Mouse (Mus musculus): ENCODE measurements at regions not wholly inside any gene's neighbourhood (a gene's known extent, or its start where the extent isn't known, plus 50 kb on each side); places are given as distances from the start of the nearest gene placed in this dataset.

DNA sequence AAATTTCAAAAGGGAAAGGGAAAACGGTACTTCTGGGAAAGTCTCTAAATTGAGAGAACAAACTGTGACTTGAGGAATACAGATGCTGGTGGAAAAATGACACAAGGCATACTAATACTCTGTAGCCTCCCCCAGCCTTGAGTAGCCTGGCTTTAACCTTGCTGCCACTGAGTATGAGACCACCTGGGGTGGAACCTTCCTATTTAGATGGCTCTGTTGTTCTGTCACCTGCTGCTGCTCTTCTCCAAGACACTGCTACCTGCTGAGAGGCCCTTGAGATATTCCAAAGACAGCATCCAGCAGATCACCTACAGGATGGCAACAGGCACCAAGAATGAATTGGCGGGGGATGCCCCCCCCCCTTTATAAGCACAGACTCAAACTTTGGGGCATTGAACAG is 380.5 kb upstream of the Klf6 start:
- Histone ChIP-seq H3K9ac (ENCODE audit: control insufficient read depth, low read depth, low read length, poor library complexity, severe bottlenecking) (no peak overlapping the region), H3K36me3 (ENCODE audit: control insufficient read depth in 1 of 2, insufficient read depth in 2 of 2, low read length in 2 of 2) (no peaks in the 10 kb centered on the region), H3K4me3 (ENCODE audit: control insufficient read depth in 1 of 2, insufficient read depth in 1 of 2, low read depth in 2 of 2, low read length in 2 of 2) (no peak overlapping the region), H3K27ac (ENCODE audit: control insufficient read depth, low read depth, low read length) (no peak overlapping the region), H3K27me3 (ENCODE audit: control insufficient read depth in 1 of 2, insufficient read depth in 2 of 2, low read length in 2 of 2) (no peaks in the 10 kb centered on the region), H3K79me2 (ENCODE audit: control insufficient read depth, insufficient read depth, low read length, poor library complexity) (no peaks in the 10 kb centered on the region), H3K4me1 (ENCODE audit: control insufficient read depth in 1 of 2, insufficient read depth in 2 of 2, low read length in 2 of 2) (no peaks in the 10 kb centered on the region), H3K9me3 (replicated peaks; ENCODE audit: insufficient read depth, low read length) (no peaks in the 10 kb centered on the region)
- TF ChIP-seq POLR2AphosphoS2 (IDR thresholded peaks at IDR 0.05; ENCODE audit: low read length) (no peak), CHD1 (IDR thresholded peaks at IDR 0.05; ENCODE audit: low read depth, low read length) (no peak), GATA1 (IDR thresholded peaks at IDR 0.05; ENCODE audit: low read depth, low read length) (no peak), ZKSCAN1 (IDR thresholded peaks at IDR 0.05; ENCODE audit: low read depth, low read length) (no peak), HCFC1 (IDR thresholded peaks at IDR 0.05; ENCODE audit: low read depth, low read length) (no peak), TBP (IDR thresholded peaks at IDR 0.05; ENCODE audit: low read depth, low read length) (no peak), MAX (IDR thresholded peaks at IDR 0.05; ENCODE audit: low read length) (no peak), POLR2A (IDR thresholded peaks at IDR 0.05; ENCODE audit: control insufficient read depth in 1 of 2, insufficient read depth in 1 of 2, low read depth in 1 of 2, low read length in 2 of 2, poor library complexity in 1 of 2) (no peak), CHD2 (IDR thresholded peaks at IDR 0.05; ENCODE audit: low read length) (no peak), GABPA (IDR thresholded peaks at IDR 0.05; ENCODE audit: low read depth, low read length) (no peak), BHLHE40 (IDR thresholded peaks at IDR 0.05; ENCODE audit: borderline replicate concordance, low read depth, low read length) (no peak), MXI1 (IDR thresholded peaks at IDR 0.05; ENCODE audit: low read depth, low read length) (no peak), ZNF384 (IDR thresholded peaks at IDR 0.05; ENCODE audit: low read depth, low read length) (no peak), SIN3A (IDR thresholded peaks at IDR 0.05; ENCODE audit: low read length) (no peak), RCOR1 (IDR thresholded peaks at IDR 0.05; ENCODE audit: low read depth, low read length) (no peak), SMC3 (IDR thresholded peaks at IDR 0.05; ENCODE audit: low read depth, low read length) (no peak), JUND (IDR thresholded peaks at IDR 0.05; ENCODE audit: low read depth, low read length) (no peak), E2F4 (IDR thresholded peaks at IDR 0.05; ENCODE audit: borderline replicate concordance, low read depth, low read length) (no peak), TAL1 (IDR thresholded peaks at IDR 0.05; ENCODE audit: low read length) (no peak), POLR2AphosphoS5 (IDR thresholded peaks at IDR 0.05; ENCODE audit: borderline replicate concordance, low read depth, low read length) (no peak)
- no peak for DNase-seq (ENCODE audit: low read depth, low spot score)

- Histone ChIP-seq H3K4me1 (ENCODE audit: control insufficient read depth in 1 of 2, insufficient read depth in 2 of 2, low read length in 2 of 2) (no peaks in the 10 kb centered on the region), H3K79me2 (ENCODE audit: control insufficient read depth, insufficient read depth, low read length, poor library complexity) (no peaks in the 10 kb centered on the region), H3K9ac (ENCODE audit: control insufficient read depth, low read depth, low read length, poor library complexity, severe bottlenecking) (no peak overlapping the region), H3K4me3 (ENCODE audit: control insufficient read depth in 1 of 2, insufficient read depth in 1 of 2, low read depth in 2 of 2, low read length in 2 of 2) (no peak overlapping the region), H3K27me3 (ENCODE audit: control insufficient read depth in 1 of 2, insufficient read depth in 2 of 2, low read length in 2 of 2) (no peaks in the 10 kb centered on the region), H3K9me3 (replicated peaks; ENCODE audit: insufficient read depth, low read length) (no peaks in the 10 kb centered on the region), H3K36me3 (ENCODE audit: control insufficient read depth in 1 of 2, insufficient read depth in 2 of 2, low read length in 2 of 2) (no peaks in the 10 kb centered on the region), H3K27ac (ENCODE audit: control insufficient read depth, low read depth, low read length) (no peak overlapping the region)
- no peak for DNase-seq (ENCODE audit: low read depth, low spot score)
- TF ChIP-seq MAX (IDR thresholded peaks at IDR 0.05; ENCODE audit: low read length) (no peak), UBTF (IDR thresholded peaks at IDR 0.05; ENCODE audit: borderline replicate concordance, insufficient read depth, low read depth, low read length) (no peak), JUND (IDR thresholded peaks at IDR 0.05; ENCODE audit: low read depth, low read length) (no peak), CHD2 (IDR thresholded peaks at IDR 0.05; ENCODE audit: low read length) (no peak), USF1 (IDR thresholded peaks at IDR 0.05; ENCODE audit: low read depth, low read length) (no peak), E2F4 (IDR thresholded peaks at IDR 0.05; ENCODE audit: borderline replicate concordance, low read depth, low read length) (no peak), NRF1 (IDR thresholded peaks at IDR 0.05; ENCODE audit: insufficient read depth, low read depth, low read length, poor library complexity, severe bottlenecking) (no peak), GABPA (IDR thresholded peaks at IDR 0.05; ENCODE audit: low read depth, low read length) (no peak), ZNF384 (IDR thresholded peaks at IDR 0.05; ENCODE audit: low read depth, low read length) (no peak), RCOR1 (IDR thresholded peaks at IDR 0.05; ENCODE audit: low read depth, low read length) (no peak), MXI1 (IDR thresholded peaks at IDR 0.05; ENCODE audit: low read depth, low read length) (no peak), TCF12 (IDR thresholded peaks at IDR 0.05; ENCODE audit: low read depth, low read length) (no peak), ZMIZ1 (IDR thresholded peaks at IDR 0.05; ENCODE audit: low read depth, low read length) (no peak)
Measured at GRCm38 (mm10) chr13:5492266-5492665, 369.0 kb upstream of the Klf6 start.

Measured in MEL (cell line).